Mouse (Mus musculus) forebrain, postnatal 0 days (tissue): Measurements from ENCODE around the gene Sft2d1. TPM values are rescaled to one million over a fixed set of nuclear protein-coding genes. Genes with fewer than 3 reads are reported as not detected.

ENCODE experiments used
- ATAC-seq: fragments of 200-750 bp; cut with Nextera tagmentation; 2 replicates; pipeline ENCODE4 v1.8.0; 2017; ENCODE audit warnings: mild to moderate bottlenecking, moderate library complexity
- DNase-seq: peaks from one replicate; pipeline ENCODE4 v3.0.0-alpha.2; 2015
- H3K27ac ChIP-seq: fragments of 300-500 bp; sonication (generic); 2 replicates; pipeline ENCODE4 v1.5.1; 2014; ENCODE audit warnings: low read depth, mild to moderate bottlenecking, antibody characterized with exemption, low read length, moderate library complexity, mixed read lengths
- H3K27me3 ChIP-seq: fragments of 300-500 bp; sonication (generic); 2 replicates; pipeline ENCODE4 v1.6.1; 2014; ENCODE audit warnings: mild to moderate bottlenecking, low read length, mixed read lengths; ENCODE audit not compliant: insufficient read depth
- H3K36me3 ChIP-seq: fragments of 300-500 bp; sonication (generic); 2 replicates; pipeline ENCODE4 v1.6.1; 2014; ENCODE audit warnings: mild to moderate bottlenecking, moderate library complexity; ENCODE audit not compliant: insufficient read depth
- H3K4me1 ChIP-seq: fragments of 300-500 bp; sonication (generic); 2 replicates; pipeline ENCODE4 v1.6.1; 2014; ENCODE audit warnings: antibody characterized with exemption; ENCODE audit not compliant: insufficient read depth
- H3K4me2 ChIP-seq: fragments of 300-500 bp; sonication (generic); 2 replicates; pipeline ENCODE4 v1.6.1; 2014; ENCODE audit warnings: low read depth, mild to moderate bottlenecking, moderate library complexity
- H3K4me3 ChIP-seq: fragments of 300-500 bp; sonication (generic); 2 replicates; pipeline ENCODE4 v1.5.1; 2014; ENCODE audit warnings: low read depth, low read length, mixed read lengths
- H3K9ac ChIP-seq: fragments of 300-500 bp; sonication (generic); 2 replicates; pipeline ENCODE4 v1.6.1; 2014; ENCODE audit warnings: mild to moderate bottlenecking
- H3K9me3 ChIP-seq: fragments of 300-500 bp; sonication (generic); 2 replicates; pipeline ENCODE4 v1.6.1; 2016; ENCODE audit warnings: low read length
- CTCF ChIP-seq: sonication (generic); IDR thresholded peaks from 2 replicates; pipeline ENCODE4 v1.5.1; 2016; ENCODE audit warnings: antibody characterized with exemption, control low read depth, low read depth
- WGBS: fragments of 180-500 bp; shearing (Covaris S2); extraction: QIAGEN DNeasy Blood & Tissue Kit; methylation state at CpG from one replicate; pipeline ENCODE4 v1.1.7; 2014; 5-methylcytosine and 5-hydroxymethylcytosine counted together
- polyA plus RNA-seq: library from polyadenylated mRNA; unstranded; fragments of >200 nt; fragmentation: Nextera tagmentation; extraction: Ambion mirVana; gene quantifications from 2 replicates; pipeline ENCODE4 v1.2.1, GENCODE M21; 2015
- total RNA-seq: library from RNA; depleted of rRNA; stranded (reverse); fragments of >200 nt; gene quantifications from 2 replicates; pipeline ENCODE4 v1.2.3, GENCODE M21; 2014

The Sft2d1 gene
- total and polyA plus RNA-seq, 2 experiments from 2014 or later: 138 to 196 TPM

DNA sequence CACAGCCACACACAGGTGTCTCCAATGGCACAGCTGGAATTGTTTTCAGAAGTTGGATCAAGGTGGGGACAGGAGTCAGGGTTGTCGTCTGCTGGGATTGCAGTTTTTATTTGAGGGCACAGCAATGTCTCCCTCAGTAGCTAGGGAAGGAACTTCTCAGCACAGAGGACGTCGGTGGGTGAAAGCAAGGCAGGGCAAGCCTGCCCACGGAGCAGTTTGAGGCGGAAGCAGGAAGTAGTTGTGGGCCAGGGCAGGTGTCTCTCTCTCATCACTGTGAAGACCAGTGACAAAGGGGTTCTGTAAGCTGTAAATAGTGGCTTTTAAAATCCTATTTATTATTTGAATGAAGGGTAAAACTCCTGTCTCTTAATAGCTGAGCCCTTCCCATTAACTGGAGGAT lies 31.8 kb downstream of the Sft2d1 start:
- no peaks in the 10 kb centered on the region for H3K9me3 ChIP-seq
- ATAC-seq (no peak), DNase-seq (no peak)
- H3K27me3 ChIP-seq: no peaks in the 10 kb centered on the region
- H3K9ac ChIP-seq: peak overlapping the region; percentile 97; the same call in 1 of the 2 replicates
- H3K27ac ChIP-seq: no peak overlapping the region; the same call in 1 of the 2 replicates
- no peak for TF ChIP-seq CTCF
- no peaks in the 10 kb centered on the region for H3K36me3 ChIP-seq
- H3K4me2 ChIP-seq: peak overlapping the region; percentile 99
- peak overlapping the region; percentile 77 for H3K4me3 ChIP-seq
- H3K4me1 ChIP-seq: peaks cover 29% of the 10 kb centered on the region
- 46% methylated on average over 5 of the region's 5 CpGs for WGBS

DNA sequence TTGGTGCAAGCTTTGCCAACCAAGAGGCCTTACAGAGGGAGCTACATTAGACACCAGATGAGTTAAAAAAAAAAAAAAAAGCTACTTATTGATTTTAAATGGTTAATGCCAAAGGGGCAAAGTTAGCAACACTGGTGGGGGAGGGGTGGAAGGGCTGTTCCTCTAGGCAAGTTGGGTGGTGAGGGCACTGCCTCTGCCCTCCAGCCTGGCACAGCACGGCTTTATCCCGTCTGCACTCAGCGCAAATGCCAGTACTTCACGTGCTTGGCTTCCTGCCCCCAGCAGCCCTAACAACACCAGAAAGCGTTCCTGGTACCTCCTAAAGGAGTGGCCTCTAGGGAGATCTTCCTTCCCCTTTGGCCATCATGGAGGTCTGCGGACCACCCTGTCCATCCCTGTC lies 32.5 kb downstream of the Sft2d1 start:
- TF ChIP-seq CTCF: no peak
- WGBS: 61% methylated on average over 6 of the region's 6 CpGs
- H3K9ac ChIP-seq: no peak overlapping the region
- no peaks in the 10 kb centered on the region for H3K27me3 ChIP-seq
- H3K4me2 ChIP-seq: peak overlapping the region; percentile 99
- no peak for ATAC-seq
- no peak overlapping the region for H3K27ac ChIP-seq
- H3K36me3 ChIP-seq: no peaks in the 10 kb centered on the region
- H3K4me1 ChIP-seq: peaks cover 29% of the 10 kb centered on the region
- no peaks in the 10 kb centered on the region for H3K9me3 ChIP-seq
- no peak for DNase-seq
- H3K4me3 ChIP-seq: no peak overlapping the region

DNA sequence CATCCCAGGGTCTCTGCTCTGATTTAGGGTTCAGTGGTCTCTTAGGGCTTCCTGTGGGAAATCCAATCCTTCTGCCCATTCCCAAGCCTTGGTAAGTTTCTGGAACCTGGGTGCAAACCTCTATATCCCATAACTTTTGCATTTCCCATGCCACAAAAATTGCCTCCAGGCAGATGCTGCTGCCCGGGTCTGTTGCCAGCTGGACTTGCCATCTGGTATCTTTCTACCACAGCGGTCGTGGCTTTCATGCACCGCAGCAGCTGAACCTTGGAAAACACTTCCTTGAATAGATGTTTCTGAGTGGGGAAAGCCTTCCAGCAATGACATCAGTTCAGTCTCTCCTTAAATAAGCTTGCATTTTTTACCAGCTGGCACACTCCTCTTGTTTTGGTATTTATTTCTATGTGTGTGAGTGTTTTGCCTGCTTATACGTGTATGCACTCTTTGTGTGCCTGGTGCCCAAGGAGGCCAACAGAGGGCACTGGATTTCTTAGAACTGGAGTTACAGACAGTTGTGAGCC lies 36.9 kb downstream of the Sft2d1 start:
- H3K9ac ChIP-seq: no peak overlapping the region
- WGBS: 34% methylated on average over 5 of the region's 5 CpGs
- TF ChIP-seq CTCF: no peak
- ATAC-seq (no peak), DNase-seq (no peak)
- H3K36me3 ChIP-seq: no peaks in the 10 kb centered on the region
- peaks cover 4% of the 10 kb centered on the region; the same call in 1 of the 2 replicates for H3K4me1 ChIP-seq
- no peak overlapping the region for H3K4me2 ChIP-seq
- no peak overlapping the region for H3K27ac ChIP-seq
- no peaks in the 10 kb centered on the region for H3K9me3 ChIP-seq
- H3K4me3 ChIP-seq: no peak overlapping the region
- no peaks in the 10 kb centered on the region for H3K27me3 ChIP-seq

DNA sequence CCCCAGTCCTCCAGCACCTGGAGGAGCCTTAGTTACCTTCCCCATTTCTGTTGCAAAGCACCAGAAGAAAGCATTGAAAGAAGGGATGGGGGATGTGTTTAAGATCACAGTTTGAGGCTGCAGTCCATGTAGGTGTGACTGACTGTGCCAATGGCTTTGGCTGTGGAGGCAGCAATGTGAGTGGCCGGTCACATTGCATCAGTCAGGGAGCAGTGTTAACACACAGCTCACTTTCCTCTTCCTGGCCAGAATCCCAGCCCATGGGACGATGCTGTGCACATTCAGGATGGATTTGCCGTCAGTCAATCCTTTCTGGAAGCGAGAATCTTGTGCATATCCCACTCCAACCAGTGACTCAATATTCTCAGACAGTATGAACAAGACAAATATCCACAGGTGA lies 38.0 kb downstream of the Sft2d1 start:
- WGBS: 87% methylated on average over 4 of the region's 4 CpGs
- H3K27me3 ChIP-seq: no peaks in the 10 kb centered on the region
- no peak for DNase-seq
- H3K27ac ChIP-seq: no peak overlapping the region
- no peak overlapping the region for H3K9ac ChIP-seq
- no peak for TF ChIP-seq CTCF
- no peak overlapping the region for H3K4me3 ChIP-seq
- H3K9me3 ChIP-seq: no peaks in the 10 kb centered on the region
- H3K36me3 ChIP-seq: no peaks in the 10 kb centered on the region
- ATAC-seq: no peak
- no peak overlapping the region for H3K4me2 ChIP-seq
- no peaks in the 10 kb centered on the region for H3K4me1 ChIP-seq

DNA sequence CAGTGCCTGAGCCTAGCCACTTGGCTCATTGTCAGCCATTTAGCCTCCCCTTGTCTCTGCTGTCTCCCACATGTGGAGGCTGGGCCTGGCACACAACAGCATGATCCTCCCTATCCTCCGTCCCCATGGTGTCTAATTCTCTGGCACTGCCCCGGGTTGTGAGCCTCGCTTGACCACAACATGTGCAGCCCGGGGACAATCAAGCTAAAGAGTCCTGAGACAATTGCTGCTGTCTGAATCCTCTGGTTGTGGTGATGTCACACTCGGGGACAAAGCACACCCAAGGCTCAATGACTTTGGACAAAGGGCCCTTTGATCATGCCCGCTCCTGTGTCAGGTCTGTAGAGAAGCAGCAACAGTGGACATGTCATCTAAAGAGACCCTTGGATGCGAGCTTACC lies 40.2 kb downstream of the Sft2d1 start:
- no peak for DNase-seq
- H3K36me3 ChIP-seq: no peaks in the 10 kb centered on the region
- no peaks in the 10 kb centered on the region for H3K27me3 ChIP-seq
- no peak for TF ChIP-seq CTCF
- H3K9ac ChIP-seq: no peak overlapping the region
- H3K4me1 ChIP-seq: no peaks in the 10 kb centered on the region
- H3K4me2 ChIP-seq: no peak overlapping the region
- ATAC-seq: no peak
- no peaks in the 10 kb centered on the region for H3K9me3 ChIP-seq
- no peak overlapping the region for H3K4me3 ChIP-seq
- no peak overlapping the region for H3K27ac ChIP-seq
- 29% methylated on average over 7 of the region's 7 CpGs for WGBS

DNA sequence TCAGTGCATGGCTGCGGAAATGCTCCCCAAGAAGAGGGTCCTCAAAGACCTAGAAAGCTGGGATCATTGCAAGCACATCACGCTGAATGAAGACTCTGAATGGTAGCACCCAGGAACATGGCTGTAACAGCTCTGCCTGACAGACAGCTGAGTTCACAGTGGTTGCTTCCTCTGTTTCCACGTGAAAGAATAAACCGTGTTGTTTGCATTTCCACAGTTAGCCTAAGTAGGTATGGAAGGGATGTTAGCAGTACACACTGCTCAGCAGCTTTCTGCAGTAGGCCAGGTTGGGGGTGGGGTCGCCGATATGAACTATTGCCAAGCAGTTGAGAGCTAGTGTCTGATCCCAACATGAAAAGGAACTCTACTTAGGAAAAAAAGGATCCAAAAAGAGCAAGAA lies 44.8 kb downstream of the Sft2d1 start, which contains the start of gene T2:
Gene T2 (plus strand): TSS at position 301 of the 400 bp plus-strand sequence.
- Histone ChIP-seq H3K27ac (no peak within 1 kb of the TSS), H3K4me2 (no peak within 1 kb of the TSS), H3K36me3 (no peaks in the 10 kb centered on the region), H3K27me3 (no peaks in the 10 kb centered on the region), H3K9me3 (no peaks in the 10 kb centered on the region), H3K9ac (no peak within 1 kb of the TSS), H3K4me1 (no peaks in the 10 kb centered on the region), H3K4me3 (no peak within 1 kb of the TSS)
- no peak for ATAC-seq
- 85% methylated on average over 6 of the region's 6 CpGs for WGBS
- DNase-seq: no peak
- TF ChIP-seq CTCF: no peak

DNA sequence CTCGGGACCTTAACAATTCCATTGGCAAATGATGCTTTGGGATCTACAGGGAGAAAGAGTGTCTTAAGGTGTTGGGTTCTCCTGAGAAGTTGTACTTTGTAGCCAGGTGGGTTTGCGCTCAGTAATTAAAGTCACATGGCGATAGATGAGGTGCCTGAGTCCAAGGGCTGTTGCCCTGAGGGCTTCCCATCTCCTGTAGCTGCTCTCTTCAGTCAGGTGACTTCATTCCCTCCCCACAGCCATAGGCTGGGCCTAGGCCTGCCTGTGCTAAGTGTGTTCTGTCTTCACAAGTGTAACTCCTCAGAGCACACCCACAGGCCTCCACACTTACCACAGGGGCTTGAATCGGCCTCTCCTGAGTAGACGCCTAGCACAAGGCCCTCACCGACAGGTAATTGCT lies 46.6 kb downstream of the Sft2d1 start:
- Histone ChIP-seq H3K4me2 (no peak overlapping the region), H3K27me3 (no peaks in the 10 kb centered on the region), H3K4me1 (0 out of 2 replicates have a peak, but pooled peaks cover 6% of the 10 kb centered on the region), H3K9ac (no peak overlapping the region), H3K4me3 (no peak overlapping the region), H3K36me3 (no peaks in the 10 kb centered on the region), H3K9me3 (no peaks in the 10 kb centered on the region), H3K27ac (no peak overlapping the region)
- DNase-seq: no peak
- no peak for TF ChIP-seq CTCF
- ATAC-seq: no peak
- WGBS: 93% methylated on average over 6 of the region's 6 CpGs
